Mouse (Mus musculus) neural tube, embryonic 14.5 days (tissue): ENCODE measurements around the gene Tas2r135. TPM values are rescaled to one million over a fixed set of nuclear protein-coding genes. Genes with fewer than 3 reads are reported as not detected.

Source experiments
- ATAC-seq: fragments of 200-750 bp; cut with Nextera tagmentation; 2 replicates; pipeline ENCODE4 v1.8.0; 2017; ENCODE audit warnings: low read depth, mild to moderate bottlenecking, moderate TSS enrichment, moderate library complexity
- H3K27ac ChIP-seq: fragments of 300-500 bp; sonication (generic); 2 replicates; pipeline ENCODE4 v1.5.1; 2014; ENCODE audit warnings: low read depth, mild to moderate bottlenecking, control low read depth, low read length, moderate library complexity, mixed read lengths
- H3K27me3 ChIP-seq: fragments of 300-500 bp; sonication (generic); 2 replicates; pipeline ENCODE4 v1.6.1; 2014; ENCODE audit warnings: low read length; ENCODE audit not compliant: control insufficient read depth, insufficient read depth
- H3K36me3 ChIP-seq: fragments of 300-500 bp; sonication (generic); 2 replicates; pipeline ENCODE4 v1.6.1; 2014; ENCODE audit warnings: low read length, mixed read lengths; ENCODE audit not compliant: control insufficient read depth, insufficient read depth
- H3K4me1 ChIP-seq: fragments of 300-500 bp; sonication (generic); 2 replicates; pipeline ENCODE4 v1.6.1; 2014; ENCODE audit warnings: low read length; ENCODE audit not compliant: control insufficient read depth, insufficient read depth
- H3K4me2 ChIP-seq: fragments of 300-500 bp; sonication (generic); 2 replicates; pipeline ENCODE4 v1.6.1; 2014; ENCODE audit warnings: mild to moderate bottlenecking, low read depth, low read length, control low read depth
- H3K4me3 ChIP-seq: fragments of 300-500 bp; sonication (generic); 2 replicates; pipeline ENCODE4 v1.5.1; 2014; ENCODE audit warnings: low read depth, low read length, control low read depth, mixed read lengths
- H3K9ac ChIP-seq: fragments of 300-500 bp; sonication (generic); replicated peaks from 2 replicates; pipeline ENCODE4 v1.6.1; 2014; ENCODE audit warnings: low read depth, mild to moderate bottlenecking, control low read depth, low read length, mixed read lengths
- H3K9me3 ChIP-seq: fragments of 300-500 bp; sonication (generic); 2 replicates; pipeline ENCODE4 v1.6.1; 2016; ENCODE audit warnings: low read length; ENCODE audit not compliant: control insufficient read depth
- WGBS: fragments of 180-500 bp; shearing (Covaris S2); extraction: QIAGEN DNeasy Blood & Tissue Kit; methylation state at CpG from one replicate; pipeline ENCODE4 v1.1.7; 2014; 5-methylcytosine and 5-hydroxymethylcytosine counted together
- polyA plus RNA-seq: library from polyadenylated mRNA; unstranded; fragments of >200 nt; fragmentation: Nextera tagmentation; extraction: Ambion mirVana; gene quantifications from 2 replicates; pipeline ENCODE4 v1.2.1, GENCODE M21; 2014

Gene Tas2r135
- not detected in 2 replicates for polyA plus RNA-seq

DNA sequence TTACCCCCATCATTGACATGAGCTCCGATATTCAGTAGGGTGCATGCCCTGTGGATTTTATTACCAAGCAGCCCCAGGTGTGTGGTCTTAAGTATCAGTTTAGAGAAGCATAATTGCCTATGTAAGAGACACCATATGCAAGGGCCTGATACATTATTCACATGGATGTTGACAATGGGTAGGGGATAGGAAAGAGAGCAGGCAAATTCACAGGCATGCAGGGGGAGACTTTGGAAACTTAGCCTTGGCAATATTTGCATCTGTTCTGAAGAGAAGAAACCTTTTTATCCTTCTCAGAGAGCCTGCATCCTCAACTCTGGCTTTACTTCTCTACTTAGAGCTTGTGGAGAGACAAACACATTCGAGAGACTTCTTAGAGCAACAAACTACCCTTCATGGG, at the start of gene Tas2r135:
Gene Tas2r135 (plus strand): TSS at position 301 of the 400 bp plus-strand sequence.
- Histone ChIP-seq H3K9ac (no peak within 1 kb of the TSS), H3K36me3 (no peaks in the 10 kb centered on the region), H3K27ac (no peak within 1 kb of the TSS), H3K27me3 (no peaks in the 10 kb centered on the region), H3K9me3 (no peaks in the 10 kb centered on the region), H3K4me1 (no peaks in the 10 kb centered on the region), H3K4me3 (no peak within 1 kb of the TSS), H3K4me2 (no peak within 1 kb of the TSS)
- ATAC-seq = no peak
- 86% methylated on average over 2 of the region's 2 CpGs for WGBS

DNA sequence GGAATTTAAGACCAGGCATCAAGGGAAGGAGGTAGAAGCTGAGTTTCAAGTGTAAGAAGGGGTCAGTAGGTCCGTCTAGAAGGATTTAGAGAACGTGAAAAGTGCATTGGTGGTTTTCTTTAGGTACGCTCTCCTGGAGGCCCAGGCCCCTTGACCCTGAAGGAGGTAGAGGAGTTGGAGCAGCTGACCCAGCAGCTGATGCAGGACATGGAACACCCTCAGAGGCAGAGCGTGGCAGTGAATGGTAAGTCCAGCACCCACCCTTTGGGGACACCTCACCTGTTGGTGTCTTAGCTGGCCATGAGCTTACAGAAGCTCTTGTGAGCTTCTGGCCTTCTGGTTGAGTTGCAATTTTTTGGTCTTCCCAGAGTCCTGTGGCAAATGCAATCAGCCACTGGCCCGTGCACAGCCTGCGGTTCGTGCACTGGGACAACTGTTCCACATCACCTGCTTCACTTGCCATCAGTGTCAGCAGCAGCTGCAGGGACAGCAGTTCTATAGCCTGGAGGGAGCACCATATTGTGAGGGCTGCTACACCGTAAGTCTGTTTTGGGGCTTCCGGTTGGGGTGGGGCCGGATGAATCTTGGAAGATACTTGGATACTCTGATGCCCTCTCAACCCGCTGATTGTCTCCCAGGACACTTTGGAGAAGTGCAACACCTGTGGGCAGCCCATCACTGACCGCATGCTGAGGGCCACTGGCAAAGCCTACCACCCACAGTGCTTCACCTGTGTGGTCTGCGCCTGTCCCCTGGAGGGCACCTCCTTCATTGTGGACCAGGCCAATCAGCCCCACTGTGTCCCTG, 49.2 kb upstream of the Tas2r135 start:
- no peak for ATAC-seq
- H3K27ac ChIP-seq = no peak overlapping the region
- no peaks in the 10 kb centered on the region for H3K27me3 ChIP-seq
- H3K4me1 ChIP-seq = peaks cover 6% of the 10 kb centered on the region; the same call in 1 of the 2 replicates
- H3K4me3 ChIP-seq = no peak overlapping the region
- no peaks in the 10 kb centered on the region for H3K9me3 ChIP-seq
- peaks cover 27% of the 10 kb centered on the region for H3K36me3 ChIP-seq
- H3K9ac ChIP-seq = no peak overlapping the region
- 94% methylated on average over 13 of the region's 13 CpGs for WGBS
- no peak overlapping the region for H3K4me2 ChIP-seq

DNA sequence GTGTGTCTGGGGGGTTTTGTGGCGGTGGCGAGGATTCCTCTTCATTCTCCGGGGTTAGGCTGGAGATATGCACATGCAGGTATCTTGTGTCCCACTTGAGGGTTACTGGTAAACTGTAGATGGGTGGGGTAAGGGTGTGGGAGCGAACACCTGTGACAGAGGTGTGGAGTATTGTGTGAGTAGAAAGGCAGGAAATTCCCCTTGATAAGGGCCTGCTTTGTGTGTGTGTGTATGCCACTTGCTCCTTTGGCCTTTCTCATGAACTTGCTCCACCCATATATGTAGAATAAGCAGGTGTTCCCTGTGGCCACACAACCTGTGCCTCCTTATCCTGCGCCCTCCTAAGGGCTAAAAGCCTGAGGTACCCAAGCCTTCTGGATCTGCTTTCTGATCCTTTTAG, 48.3 kb upstream of the Tas2r135 start:
- no peaks in the 10 kb centered on the region for H3K9me3 ChIP-seq
- no peak for ATAC-seq
- no peaks in the 10 kb centered on the region for H3K27me3 ChIP-seq
- H3K27ac ChIP-seq = no peak overlapping the region
- no peak overlapping the region for H3K9ac ChIP-seq
- H3K36me3 ChIP-seq = peaks cover 27% of the 10 kb centered on the region
- no peak overlapping the region for H3K4me2 ChIP-seq
- WGBS = 97% methylated on average over 5 of the region's 5 CpGs
- 0 out of 2 replicates have a peak, but pooled peaks cover 4% of the 10 kb centered on the region for H3K4me1 ChIP-seq
- no peak overlapping the region for H3K4me3 ChIP-seq

DNA sequence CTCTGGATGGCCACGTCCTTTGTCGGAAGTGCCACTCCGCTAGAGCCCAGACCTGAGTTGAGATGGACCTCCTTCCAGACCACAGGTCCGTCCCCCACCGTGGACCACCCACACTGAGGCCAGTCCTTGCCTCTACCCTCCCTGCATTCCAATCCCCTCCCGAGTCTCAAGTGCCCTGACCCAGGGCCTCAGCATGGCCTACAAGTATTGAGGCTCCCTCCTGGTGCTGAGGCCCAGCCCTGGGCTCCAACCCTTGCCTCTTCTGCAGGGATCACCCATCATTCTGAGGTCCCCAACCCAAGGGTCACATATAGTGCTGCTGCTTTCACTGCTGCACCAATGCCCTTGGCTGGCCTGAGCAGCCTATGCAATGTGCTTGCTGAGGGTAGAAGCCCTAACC, 47.3 kb upstream of the Tas2r135 start:
- Histone ChIP-seq H3K9me3 (no peaks in the 10 kb centered on the region), H3K4me2 (no peak overlapping the region), H3K9ac (no peak overlapping the region), H3K27ac (no peak overlapping the region), H3K27me3 (no peaks in the 10 kb centered on the region), H3K4me3 (no peak overlapping the region), H3K36me3 (peaks cover 27% of the 10 kb centered on the region), H3K4me1 (0 out of 2 replicates have a peak, but pooled peaks cover 4% of the 10 kb centered on the region)
- WGBS = 42% methylated on average over 6 of the region's 6 CpGs
- no peak for ATAC-seq

DNA sequence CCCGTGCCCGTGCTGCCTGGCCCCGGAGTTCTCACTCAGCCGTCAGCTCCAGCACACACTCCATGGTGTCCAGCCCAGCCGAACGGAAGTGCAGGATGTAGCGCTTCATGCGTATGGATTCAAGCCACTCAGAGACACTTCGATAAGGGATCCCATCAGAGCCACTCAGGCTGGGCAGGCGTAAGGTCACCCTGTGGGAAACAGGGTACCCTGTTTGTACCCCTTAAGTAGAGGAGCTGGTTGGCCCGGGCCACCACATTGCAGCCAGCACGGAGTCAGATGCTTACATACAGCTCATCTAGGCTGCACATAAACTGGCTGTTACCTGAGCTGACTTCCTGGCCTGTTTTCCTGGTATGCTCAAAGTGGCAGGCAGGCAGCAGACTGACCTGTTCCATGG, 46.3 kb upstream of the Tas2r135 start:
- Histone ChIP-seq H3K27ac (no peak overlapping the region), H3K4me3 (no peak overlapping the region), H3K4me2 (no peak overlapping the region), H3K4me1 (no peaks in the 10 kb centered on the region), H3K9me3 (no peaks in the 10 kb centered on the region), H3K9ac (no peak overlapping the region), H3K36me3 (peaks cover 27% of the 10 kb centered on the region), H3K27me3 (no peaks in the 10 kb centered on the region)
- ATAC-seq = no peak
- 92% methylated on average over 12 of the region's 12 CpGs for WGBS

DNA sequence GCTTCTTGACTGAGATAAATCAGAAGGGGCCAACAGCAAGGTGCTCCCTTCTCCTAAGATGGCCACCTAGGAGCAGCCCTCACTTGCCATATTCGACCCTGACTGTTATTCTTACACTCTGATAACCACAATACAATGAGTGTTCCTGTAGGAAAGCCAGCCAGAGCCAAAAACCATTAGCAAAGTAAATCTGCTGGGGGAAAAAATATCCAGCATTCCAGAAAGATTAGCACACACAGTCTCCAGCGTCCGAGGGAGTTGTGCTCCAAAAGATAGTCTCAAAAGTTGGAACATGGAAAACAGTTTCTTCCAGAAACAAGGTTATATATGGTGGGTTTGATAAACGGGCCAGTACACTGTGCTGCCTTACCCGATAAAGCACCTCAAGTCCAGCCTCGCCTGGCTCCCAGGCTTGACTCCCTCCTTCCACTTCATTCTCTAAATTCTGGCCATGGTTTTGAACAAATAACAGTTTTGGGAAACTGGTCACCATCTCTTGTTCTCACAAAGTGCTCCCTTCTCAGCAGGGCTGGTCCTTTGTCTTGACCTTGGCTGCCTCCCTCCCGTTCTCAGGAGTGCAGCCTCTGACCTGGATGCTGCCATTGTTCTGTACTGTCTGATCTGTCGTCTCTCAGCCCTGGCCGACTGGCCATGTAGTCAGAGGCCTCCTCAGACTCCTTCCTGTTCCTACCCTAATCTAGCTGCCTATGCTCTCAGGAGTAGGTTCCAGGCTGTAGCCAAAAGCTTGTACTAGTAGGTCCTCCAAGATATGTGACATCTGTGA, 45.7 kb upstream of the Tas2r135 start:
- no peak overlapping the region for H3K27ac ChIP-seq
- WGBS = 81% methylated on average over 9 of the region's 9 CpGs
- no peak overlapping the region for H3K4me2 ChIP-seq
- no peaks in the 10 kb centered on the region for H3K4me1 ChIP-seq
- no peak overlapping the region for H3K4me3 ChIP-seq
- no peak for ATAC-seq
- H3K9me3 ChIP-seq = no peaks in the 10 kb centered on the region
- no peak overlapping the region for H3K9ac ChIP-seq
- H3K27me3 ChIP-seq = no peaks in the 10 kb centered on the region
- H3K36me3 ChIP-seq = peaks cover 27% of the 10 kb centered on the region

DNA sequence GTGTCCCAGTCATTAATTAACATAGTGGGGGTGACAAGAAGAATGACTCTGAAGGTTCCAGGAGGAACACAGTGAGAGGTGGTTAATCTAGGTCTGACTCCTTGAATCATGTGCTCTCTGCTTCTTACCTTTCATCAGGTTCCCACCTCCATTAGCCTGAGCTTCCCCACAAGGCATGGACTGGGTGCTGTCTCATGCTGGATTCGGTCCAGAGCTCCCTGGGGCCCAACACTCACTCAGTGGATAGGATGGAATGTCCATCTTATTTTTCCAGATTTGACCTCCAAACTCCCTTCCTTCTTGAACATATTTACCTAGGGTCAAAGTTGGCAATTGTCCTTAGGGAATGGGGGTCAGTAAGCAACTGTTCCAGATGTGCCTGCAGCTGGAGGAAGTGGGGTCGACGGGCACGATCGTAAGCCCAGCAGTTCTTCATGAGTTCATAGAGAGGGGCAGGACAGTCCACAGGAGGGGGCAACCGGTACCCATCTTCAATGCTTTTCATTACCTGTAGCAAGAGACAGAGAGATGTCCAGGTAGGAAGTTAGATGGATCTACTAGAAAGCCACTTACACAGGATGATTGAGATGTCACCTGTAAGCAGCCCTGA, 44.9 kb upstream of the Tas2r135 start:
- no peaks in the 10 kb centered on the region for H3K9me3 ChIP-seq
- peaks cover 26% of the 10 kb centered on the region for H3K36me3 ChIP-seq
- no peaks in the 10 kb centered on the region for H3K27me3 ChIP-seq
- no peaks in the 10 kb centered on the region for H3K4me1 ChIP-seq
- H3K4me2 ChIP-seq = no peak overlapping the region
- no peak for ATAC-seq
- no peak overlapping the region for H3K4me3 ChIP-seq
- H3K9ac ChIP-seq = no peak overlapping the region
- H3K27ac ChIP-seq = no peak overlapping the region
- 91% methylated on average over 6 of the region's 6 CpGs for WGBS

DNA sequence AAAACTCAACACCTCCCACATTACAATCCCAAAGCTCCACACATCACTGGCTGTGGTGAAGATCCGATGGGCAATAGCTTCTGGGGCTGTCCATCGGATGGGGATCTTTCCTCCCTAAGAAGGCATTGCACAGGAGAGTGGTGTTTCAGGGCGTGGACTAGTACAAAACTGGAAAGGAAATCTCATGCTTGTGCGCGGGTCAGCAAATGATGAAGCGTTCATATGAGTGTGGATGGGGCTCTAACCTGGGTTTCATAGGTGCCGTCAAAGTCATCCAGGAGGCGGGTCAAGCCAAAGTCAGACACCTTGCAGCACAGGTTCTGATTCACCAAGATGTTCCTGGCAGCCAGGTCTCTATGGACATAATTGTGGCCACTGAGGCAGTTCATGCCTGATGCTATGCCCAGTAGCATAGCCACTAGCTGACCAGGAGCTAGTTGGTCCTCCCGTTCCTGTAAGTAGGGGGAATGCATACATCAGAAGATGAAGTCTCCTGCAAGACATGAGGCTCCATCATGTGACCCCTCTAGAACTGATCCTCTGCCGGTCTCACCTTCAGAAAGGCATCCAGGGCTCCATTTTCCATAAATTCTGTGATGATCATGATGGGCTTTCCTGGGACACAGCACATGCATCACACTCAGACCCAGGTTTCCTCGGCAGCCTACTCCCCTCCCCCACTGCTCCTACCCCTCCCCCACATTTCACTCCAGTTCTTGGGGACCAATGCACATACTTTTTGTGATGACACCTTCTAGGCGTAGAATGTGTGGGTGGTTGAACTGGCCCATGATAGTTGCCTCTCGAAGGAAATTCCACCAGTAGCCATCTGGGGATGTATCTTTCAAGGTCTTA, 44.0 kb upstream of the Tas2r135 start:
- H3K4me3 ChIP-seq = no peak overlapping the region
- H3K4me1 ChIP-seq = no peaks in the 10 kb centered on the region
- no peak overlapping the region for H3K4me2 ChIP-seq
- H3K9ac ChIP-seq = no peak overlapping the region
- no peak for ATAC-seq
- WGBS = 95% methylated on average over 13 of the region's 13 CpGs
- no peaks in the 10 kb centered on the region for H3K27me3 ChIP-seq
- peaks cover 17% of the 10 kb centered on the region for H3K36me3 ChIP-seq
- no peak overlapping the region for H3K27ac ChIP-seq
- H3K9me3 ChIP-seq = no peaks in the 10 kb centered on the region
